Mouse (Mus musculus) layer of hippocampus, adult 8-10 months (tissue): ENCODE measurements around the gene Pnldc1. TPM values are rescaled to one million over a fixed set of nuclear protein-coding genes. Genes with fewer than 3 reads are reported as not detected.

Experiments
- DNase-seq, 2 experiments: peaks; one replicate each; pipeline ENCODE4 v3.0.0; 2022; ENCODE audit warnings: low spot score in 2 of 2
- microRNA-seq, 2 experiments: library from miRNA; unstranded; fragments of <30 nt; microRNA quantifications; one replicate each; pipeline ENCODE4 v1.2.0; 2022
- total RNA-seq, 4 experiments: library from RNA; stranded (reverse); gene quantifications; 2 replicates each; pipeline ENCODE4 v1.2.4; 2022

The Pnldc1 gene
- total RNA-seq, 4 experiments from 2014 or later = 1.6 to 5.0 (median 2.8) TPM

- no peak for DNase-seq
Observed at GRCm38 (mm10) chr17:12859006-12859520, 51.0 kb downstream of the Pnldc1 start.

- no peak for DNase-seq
Observed at GRCm38 (mm10) chr17:12858072-12858471, 52.0 kb downstream of the Pnldc1 start.

DNA sequence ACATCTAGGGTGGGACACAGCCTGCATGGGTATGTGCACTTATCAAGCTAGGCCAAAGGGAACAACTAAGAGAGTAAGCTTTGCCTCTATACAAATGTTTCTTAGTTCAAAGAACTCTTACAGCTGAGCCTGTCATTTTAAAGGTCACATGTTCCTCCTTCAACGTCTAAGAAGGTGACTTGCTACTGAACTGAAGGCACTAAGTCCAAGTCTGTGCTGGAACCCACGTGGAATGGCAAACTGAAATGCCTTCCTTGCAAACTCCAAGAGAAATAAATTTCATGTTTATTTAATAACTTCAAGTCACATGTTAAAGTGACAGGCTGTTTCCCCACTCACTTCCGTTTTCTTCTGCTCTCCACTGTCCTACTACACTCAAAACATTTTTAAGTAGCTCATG is 52.6 kb downstream of the Pnldc1 start:
- no peak for DNase-seq

DNA sequence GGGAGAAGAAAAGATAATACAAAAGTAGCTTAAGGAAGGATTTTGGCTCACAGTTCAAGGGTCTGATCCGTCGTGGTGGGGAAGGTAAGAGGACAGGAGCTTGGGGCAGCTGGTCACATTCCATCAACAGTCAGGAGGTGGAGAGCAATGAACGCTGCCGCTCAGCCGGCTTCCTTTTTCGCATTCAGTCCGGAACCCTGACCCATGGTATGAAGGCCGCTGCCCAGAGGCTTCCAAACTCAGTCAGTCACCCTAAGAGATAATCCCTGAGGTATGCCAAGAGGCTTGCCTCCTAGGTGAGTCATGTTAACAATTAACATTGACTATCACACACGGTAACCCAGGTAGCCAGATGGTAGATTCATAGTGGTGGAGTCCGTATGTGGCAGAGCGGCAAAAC is 55.6 kb downstream of the Pnldc1 start:
- DNase-seq = no peak

DNA sequence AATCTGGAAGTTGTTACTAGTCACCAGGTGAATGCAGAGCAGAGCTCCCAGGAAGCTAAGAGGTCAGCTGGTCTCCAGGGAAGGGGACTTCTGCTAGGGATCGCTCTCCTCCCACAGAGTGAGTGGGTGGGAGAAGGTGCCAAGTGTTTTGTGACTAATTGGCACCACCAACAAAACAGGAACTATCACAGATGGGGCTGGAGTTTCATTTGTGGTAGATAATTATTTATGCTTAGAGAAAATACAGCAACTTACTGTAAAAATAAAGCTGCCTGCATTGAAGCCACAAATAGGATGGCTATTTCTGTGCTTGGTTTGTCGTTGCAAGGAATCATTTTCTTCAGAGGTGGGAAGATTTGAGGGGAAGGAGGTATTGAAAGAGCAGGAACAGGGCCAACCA is 56.2 kb downstream of the Pnldc1 start:
- DNase-seq = peak in 1 of 2 experiments; percentile 41

DNA sequence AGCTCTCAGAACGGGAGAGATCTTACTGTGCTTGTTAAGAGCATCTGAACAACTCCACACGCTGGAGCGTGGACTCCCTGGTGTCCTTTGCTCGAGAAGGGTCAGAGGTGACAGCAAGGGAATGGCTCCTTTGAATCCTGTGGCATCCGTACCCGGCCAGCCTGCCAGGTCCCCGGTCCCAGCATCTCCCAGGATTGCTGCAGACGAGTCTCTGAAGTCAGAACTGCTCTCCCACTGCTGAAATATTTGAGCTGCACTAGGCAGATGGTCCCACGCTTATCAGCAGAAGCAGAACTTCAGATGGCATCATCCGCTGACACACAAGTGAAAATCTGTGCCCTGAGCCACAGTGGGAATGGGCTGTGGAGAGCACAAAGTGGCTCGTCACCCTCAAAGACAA is 58.3 kb downstream of the Pnldc1 start:
- peak; percentile 66 to 73 for DNase-seq

- peak; percentile 58 to 64 for DNase-seq
Observed at GRCm38 (mm10) chr17:12849778-12850382, 60.1 kb downstream of the Pnldc1 start.

DNA sequence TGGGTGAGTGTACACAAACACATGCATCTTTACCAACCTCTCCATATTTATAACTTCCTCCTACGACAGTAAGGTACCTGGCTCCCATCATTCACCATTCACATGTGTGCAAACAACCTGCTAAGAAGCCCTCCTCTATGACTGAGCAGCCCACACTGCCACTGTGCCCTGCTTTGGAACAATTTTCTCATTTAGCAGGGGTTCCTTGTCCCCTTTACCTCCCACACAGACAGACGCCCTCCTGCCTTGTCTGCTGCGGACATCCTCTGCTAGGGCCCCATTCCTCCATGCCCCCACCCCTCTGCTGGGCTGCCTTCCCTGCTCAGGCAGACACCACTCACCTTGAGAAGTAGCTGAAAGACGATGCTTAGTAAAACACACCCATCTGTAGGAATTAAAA is 62.3 kb downstream of the Pnldc1 start:
- DNase-seq = no peak

DNA sequence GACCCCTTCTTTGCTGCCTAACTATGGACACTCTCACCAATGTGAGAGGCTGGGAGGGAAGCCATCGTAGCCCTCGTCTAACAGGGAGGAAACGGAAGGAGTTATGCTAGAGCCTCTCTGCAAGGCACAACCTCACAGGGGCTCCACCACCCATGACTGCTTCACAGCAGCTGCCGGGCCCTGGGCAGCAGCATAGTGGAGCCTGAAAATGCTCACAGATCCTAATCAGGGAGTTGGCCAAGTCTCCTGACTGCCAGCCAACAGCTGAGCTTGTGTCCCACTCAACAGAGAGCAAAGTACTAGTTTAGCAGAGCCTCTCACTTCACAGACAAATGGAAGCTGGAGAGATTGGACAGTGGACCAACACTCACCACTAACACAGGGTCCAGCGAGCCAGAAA is 63.6 kb downstream of the Pnldc1 start:
- DNase-seq = peak in 1 of 2 experiments; percentile 71

DNA sequence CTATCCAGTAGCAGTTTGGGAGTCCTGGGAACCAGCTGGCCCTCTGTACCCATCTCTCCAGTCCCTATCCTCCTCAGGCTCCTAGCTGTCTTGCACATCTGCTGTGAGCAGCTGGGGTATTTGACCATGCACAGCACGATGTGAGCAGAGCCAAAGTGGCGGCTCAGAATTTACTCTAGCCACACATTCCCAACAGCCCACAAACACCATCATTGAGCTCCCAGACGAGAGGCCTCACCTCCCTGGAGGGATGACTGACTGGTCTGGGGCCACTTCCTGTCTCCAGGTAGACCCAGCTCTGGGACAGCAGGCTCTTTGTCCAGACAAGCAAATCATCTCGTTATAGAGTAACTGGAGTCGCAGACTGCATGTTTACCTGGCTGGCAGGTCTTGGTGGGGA is 64.2 kb downstream of the Pnldc1 start:
- DNase-seq = no peak

GRCm38 (mm10) chr17:12844540-12844939 is 65.5 kb downstream of the Pnldc1 start:
- no peak for DNase-seq

- no peak for DNase-seq
Observed at GRCm38 (mm10) chr17:12843826-12844225, 66.2 kb downstream of the Pnldc1 start.

GRCm38 (mm10) chr17:12839475-12840267 is 70.4 kb downstream of the Pnldc1 start:
- peak; percentile 86 for DNase-seq

Small RNA genes within 50 kb of the gene (microRNA-seq; reads per million reads assigned to microRNA genes)
- 0 reads per million in 2 experiments for gene Gm24085

Other genes starting within 250 kb of the Pnldc1 start
- gene Slc22a1, start 234.4 kb downstream of the Pnldc1 start, total RNA-seq = not detected
- gene Igf2r, start 140.6 kb downstream of the Pnldc1 start, total RNA-seq = 10 to 100 TPM; 26.5 to 31.7 (median 27.7) TPM
- 10 to 100 TPM; 45.9 to 65.6 (median 59.8) TPM for gene Mas1, start 42.1 kb downstream of the Pnldc1 start, total RNA-seq
- under 1 TPM in 1 of 4 experiments, not detected in 3; 0.18 TPM for gene Mrgprh, start 34.2 kb downstream of the Pnldc1 start, total RNA-seq
- gene Tcp1, start 5.5 kb upstream of the Pnldc1 start, total RNA-seq = 100 to 1,000 TPM; 191 to 232 (median 205) TPM
- gene Mrpl18, start 6.1 kb upstream of the Pnldc1 start, total RNA-seq = 10 to 100 TPM; 56.5 to 60.3 (median 58.8) TPM
- 1 to 10 TPM; 5.1 to 7.2 (median 6.6) TPM for gene Acat3, start 30.4 kb upstream of the Pnldc1 start, total RNA-seq
- gene Acat2, start 50.5 kb upstream of the Pnldc1 start, total RNA-seq = 10 to 100 TPM; 45.6 to 65.8 (median 56.4) TPM
- 10 to 100 TPM; 54.6 to 58.4 (median 55.5) TPM for gene Wtap, start 83.9 kb upstream of the Pnldc1 start, total RNA-seq
- 100 to 1,000 TPM; 219 to 252 (median 242) TPM for gene Sod2, start 96.6 kb upstream of the Pnldc1 start, total RNA-seq
- gene Gpr31b, start 142.1 kb upstream of the Pnldc1 start, total RNA-seq = not detected
- gene Tcp10b, start 150.9 kb upstream of the Pnldc1 start, total RNA-seq = 1 to 10 TPM in 2 of 4 experiments, under 1 TPM in 2; 0.61 to 1.1 (median 0.94) TPM
- gene Unc93a, start 221.6 kb upstream of the Pnldc1 start, total RNA-seq = under 1 TPM in 1 of 4 experiments, not detected in 3; 0.16 TPM